Mouse (Mus musculus) G1E (cell line): ENCODE measurements around the gene Bbs9.

Experiments
- CTCF ChIP-seq: IDR thresholded peaks from 2 replicates; pipeline ENCODE4 v1.5.1; 2012; ENCODE audit warnings: low read depth, low read length, inconsistent platforms, mixed read lengths
- GATA1 ChIP-seq: IDR thresholded peaks from 2 replicates; pipeline ENCODE4 v1.6.1; 2012; ENCODE audit warnings: borderline replicate concordance, low read length, inconsistent platforms, mixed read lengths
- TAL1 ChIP-seq: conservative IDR thresholded peaks from 2 replicates; pipeline ENCODE4 v1.6.1; 2012; ENCODE audit warnings: low read depth, low read length, inconsistent platforms, mixed read lengths

DNA sequence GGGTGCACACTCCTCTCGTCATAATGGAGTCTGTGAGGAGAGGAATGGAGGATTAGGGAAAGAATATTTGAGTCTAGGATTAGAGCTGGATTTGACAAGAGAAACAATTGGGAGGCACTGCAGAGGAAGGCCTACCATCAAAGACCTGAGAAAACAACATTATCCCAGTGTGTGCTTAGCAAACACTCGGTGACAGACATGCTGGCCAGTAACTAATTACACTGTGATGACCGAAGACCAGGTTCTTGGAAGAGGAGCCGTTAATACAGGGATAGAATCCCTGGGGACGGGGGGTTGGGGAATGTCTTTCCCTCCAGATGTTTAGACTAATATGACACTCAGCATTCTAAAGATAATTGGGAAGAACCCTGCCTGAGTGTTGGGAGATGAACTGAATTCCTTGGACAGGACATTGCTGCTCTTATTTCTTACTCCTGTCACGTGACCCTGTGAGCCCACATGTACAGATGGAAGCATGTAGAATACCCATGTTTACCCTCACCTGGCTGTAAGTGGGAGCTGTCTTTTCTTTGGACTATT, 345.2 kb downstream of the Bbs9 start:
- no peak for TF ChIP-seq CTCF
- TF ChIP-seq TAL1: no peak
- TF ChIP-seq GATA1: no peak
